Mouse (Mus musculus): ENCODE data around the gene Thrb. TPM values are rescaled to one million over a fixed set of nuclear protein-coding genes. Genes with fewer than 3 reads are reported as not detected.

The Thrb gene
- total RNA-seq, 2 experiments from 2014 or later, result 26.7 to 40.0 TPM

GRCm38 (mm10) chr14:17748945-17749344 is 88.9 kb downstream of the Thrb start:
- no peak for TF ChIP-seq CTCF (IDR thresholded peaks at IDR 0.05)
- intact Hi-C loops (cut with DNase I), result loop anchor here (2.0 to 10.0 kb wide), 2 partner anchors 88 to 156 kb away; partner anchors contain the start of gene Thrb
- H3K27ac ChIP-seq, result no peak overlapping the region

GRCm38 (mm10) chr14:17751911-17752310 is 91.8 kb downstream of the Thrb start:
- no peak for DNase-seq
- TF ChIP-seq CTCF (IDR thresholded peaks at IDR 0.05), result no peak
- Histone ChIP-seq H3K27ac (no peak overlapping the region), H3K4me3 (no peak overlapping the region)
- intact Hi-C loops (cut with DNase I), result no loop called here

More at GRCm38 (mm10) chr14:17748945-17749344, 88.9 kb downstream of the Thrb start:
- no peak for DNase-seq
- H3K4me3 ChIP-seq, result no peak overlapping the region

GRCm38 (mm10) chr14:17753429-17753828 is 93.4 kb downstream of the Thrb start:
- intact Hi-C loops (cut with DNase I), result no loop called here
- no peak for TF ChIP-seq CTCF (IDR thresholded peaks at IDR 0.05)
- Histone ChIP-seq H3K27ac (no peak overlapping the region), H3K4me3 (no peak overlapping the region)
- no peak for DNase-seq

GRCm38 (mm10) chr14:17756732-17757131 is 96.7 kb downstream of the Thrb start:
- no peak overlapping the region for H3K27ac ChIP-seq

GRCm38 (mm10) chr14:17767987-17768386 is 107.9 kb downstream of the Thrb start:
- no peak for DNase-seq
- no peak for TF ChIP-seq CTCF (IDR thresholded peaks at IDR 0.05)
- Histone ChIP-seq H3K27ac (no peak overlapping the region), H3K4me3 (no peak overlapping the region)
- intact Hi-C loops (cut with DNase I), result no loop called here

More at GRCm38 (mm10) chr14:17756732-17757131, 96.7 kb downstream of the Thrb start:
- intact Hi-C loops (cut with DNase I), result no loop called here
- H3K4me3 ChIP-seq, result no peak overlapping the region
- no peak for TF ChIP-seq CTCF (IDR thresholded peaks at IDR 0.05)
- no peak for DNase-seq

- no peak for TF ChIP-seq CTCF (IDR thresholded peaks at IDR 0.05)
- no peak for DNase-seq
- no peak overlapping the region for H3K4me3 ChIP-seq
- intact Hi-C loops (cut with DNase I), result no loop called here
- no peak overlapping the region for H3K27ac ChIP-seq
Observed at GRCm38 (mm10) chr14:17774404-17774803, 114.3 kb downstream of the Thrb start.

GRCm38 (mm10) chr14:17781921-17782320 is 121.9 kb downstream of the Thrb start:
- Histone ChIP-seq H3K4me3 (no peak overlapping the region), H3K27ac (peak overlapping the region; percentile 65; the same call in 1 of the 2 replicates)
- intact Hi-C loops (cut with DNase I), result no loop called here
- no peak for DNase-seq
- TF ChIP-seq CTCF (IDR thresholded peaks at IDR 0.05), result no peak

GRCm38 (mm10) chr14:17784207-17784806 is 124.2 kb downstream of the Thrb start:
- peak overlapping the region; percentile 37 for H3K4me3 ChIP-seq
- no peak for TF ChIP-seq CTCF (IDR thresholded peaks at IDR 0.05)
- peak overlapping the region; percentile 65 for H3K27ac ChIP-seq
- no peak for DNase-seq
- intact Hi-C loops (cut with DNase I), result no loop called here

- peak overlapping the region; percentile 37 for H3K4me3 ChIP-seq
- TF ChIP-seq CTCF (IDR thresholded peaks at IDR 0.05), result no peak
- intact Hi-C loops (cut with DNase I), result loop anchor here (5.0 kb wide), 1 partner anchor 123 kb away; the partner anchor contains the start of gene Thrb
- DNase-seq, result no peak
- peak overlapping the region; percentile 65 for H3K27ac ChIP-seq
Observed at GRCm38 (mm10) chr14:17785370-17785769, 125.3 kb downstream of the Thrb start.

GRCm38 (mm10) chr14:17786249-17786648 is 126.2 kb downstream of the Thrb start:
- Histone ChIP-seq H3K4me3 (no peak overlapping the region), H3K27ac (0 out of 2 replicates have a peak overlapping the region, but pooled peaks have one; percentile 20)
- no peak for DNase-seq
- no peak for TF ChIP-seq CTCF (IDR thresholded peaks at IDR 0.05)
- intact Hi-C loops (cut with DNase I), result loop anchor here (5.0 kb wide), 1 partner anchor 124 kb away; the partner anchor contains the start of gene Thrb

- no peak for DNase-seq
- intact Hi-C loops (cut with DNase I), result no loop called here
- Histone ChIP-seq H3K27ac (no peak overlapping the region), H3K4me3 (no peak overlapping the region)
- TF ChIP-seq CTCF (IDR thresholded peaks at IDR 0.05), result no peak
Observed at GRCm38 (mm10) chr14:17803934-17804602, 144.0 kb downstream of the Thrb start.

GRCm38 (mm10) chr14:17811051-17811450 is 151.0 kb downstream of the Thrb start:
- intact Hi-C loops (cut with DNase I), result no loop called here
- Histone ChIP-seq H3K27ac (no peak overlapping the region), H3K4me3 (no peak overlapping the region)
- no peak for TF ChIP-seq CTCF (IDR thresholded peaks at IDR 0.05)
- no peak for DNase-seq

- intact Hi-C loops (cut with DNase I), result no loop called here
- Histone ChIP-seq H3K27ac (no peak overlapping the region), H3K4me3 (no peak overlapping the region)
- no peak for DNase-seq
- no peak for TF ChIP-seq CTCF (IDR thresholded peaks at IDR 0.05)
Observed at GRCm38 (mm10) chr14:17812414-17812813, 152.4 kb downstream of the Thrb start.

Measured in gastrocnemius, adult 2 months (tissue).